Comparison of ENCODE assay signal across 11 mouse cellular contexts in the genomic region with DNA sequence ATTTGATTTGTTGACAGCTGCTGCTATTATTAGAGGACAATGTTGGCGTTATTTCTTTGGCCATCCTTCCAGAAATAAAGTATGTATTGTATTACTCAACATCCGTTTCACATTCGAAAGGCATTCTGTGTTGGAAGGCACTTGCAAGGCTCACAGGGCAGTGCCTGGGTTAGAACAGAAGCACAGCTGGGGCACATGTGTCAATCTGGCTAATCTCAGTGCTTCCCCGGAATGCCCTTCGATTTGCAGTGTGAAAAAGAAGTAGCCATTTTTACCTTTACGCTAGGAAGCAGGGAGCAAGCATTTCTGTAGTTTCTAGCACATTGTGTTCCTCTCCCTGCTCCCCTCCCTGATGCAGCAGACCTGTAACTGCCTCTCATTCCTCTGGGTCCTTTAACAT. TPM values are rescaled to one million over a fixed set of nuclear protein-coding genes. Genes with fewer than 3 reads are reported as not detected.
A peak's percentile ranks its signal among the peaks of the same experiment; 100 is the strongest.
DNase-seq lines count a peak whose midpoint lies in the region; ATAC-seq and TF ChIP-seq lines count a peak whose summit lies in the region.
"Had no signal": no experiment of that assay in that cellular context is flagged by ENCODE, and none has a peak within 500 bp of the region (broad histone marks: within the 10 kb centered on the region; RNA-seq: fewer than 3 reads in every experiment).

No protein-coding gene starts in this region.

- no peaks in the 10 kb centered on the region for H3K9me3 ChIP-seq in hindbrain, postnatal 0 days (ENCODE audit: low read length)
- H3K9me3 ChIP-seq in hindbrain, embryonic 13.5 days: no peaks in the 10 kb centered on the region
- no peaks in the 10 kb centered on the region for H3K9me3 ChIP-seq in embryonic facial prominence, embryonic 15.5 days (replicated peaks)
- H3K9me3 ChIP-seq in limb, embryonic 14.5 days (ENCODE audit: control insufficient read depth, low read length): peaks cover 4% of the 10 kb centered on the region; the same call in 1 of the 2 replicates
- H3K9me3 ChIP-seq: liver, embryonic 15.5 days had no signal

- WGBS in hindbrain, postnatal 0 days: 63% methylated on average over 6 of the region's 6 CpGs
- WGBS in hindbrain, embryonic 13.5 days: 70% methylated on average over 6 of the region's 6 CpGs
- WGBS in embryonic facial prominence, embryonic 15.5 days: 26% methylated on average over 6 of the region's 6 CpGs
- WGBS in limb, embryonic 14.5 days: 44% methylated on average over 6 of the region's 6 CpGs

- H3K27ac ChIP-seq in hindbrain, postnatal 0 days: no peak overlapping the region
- H3K27ac ChIP-seq in hindbrain, embryonic 13.5 days: no peak overlapping the region
- peak overlapping the region; percentile 74 for H3K27ac ChIP-seq in embryonic facial prominence, embryonic 15.5 days (replicated peaks)
- peak overlapping the region; percentile 71 for H3K27ac ChIP-seq in limb, embryonic 14.5 days (replicated peaks; ENCODE audit: low read depth, low read length)
- H3K27ac ChIP-seq: liver, embryonic 15.5 days had no signal

- 0 out of 2 replicates have a peak overlapping the region, but pooled peaks have one; percentile 11 for H3K4me2 ChIP-seq in hindbrain, postnatal 0 days (ENCODE audit: low read depth, low read length)
- no peak overlapping the region for H3K4me2 ChIP-seq in hindbrain, embryonic 13.5 days
- H3K4me2 ChIP-seq in embryonic facial prominence, embryonic 15.5 days (replicated peaks): peak overlapping the region; percentile 29
- H3K4me2 ChIP-seq in limb, embryonic 14.5 days (replicated peaks; ENCODE audit: low read depth, low read length, severe bottlenecking): peak overlapping the region; percentile 28
- H3K4me2 ChIP-seq: liver, embryonic 15.5 days had no signal

- H3K4me3 ChIP-seq in hindbrain, postnatal 0 days (ENCODE audit: low read length): no peak overlapping the region
- no peak overlapping the region for H3K4me3 ChIP-seq in hindbrain, embryonic 13.5 days
- H3K4me3 ChIP-seq in embryonic facial prominence, embryonic 15.5 days (replicated peaks): peak overlapping the region; percentile 8; the same call in 1 of the 2 replicates
- no peak overlapping the region for H3K4me3 ChIP-seq in limb, embryonic 14.5 days (replicated peaks; ENCODE audit: low read length)
- H3K4me3 ChIP-seq: liver, embryonic 15.5 days had no signal

- H3K9ac ChIP-seq in hindbrain, postnatal 0 days (replicated peaks; ENCODE audit: low read length): no peak overlapping the region
- no peak overlapping the region for H3K9ac ChIP-seq in hindbrain, embryonic 13.5 days
- no peak overlapping the region for H3K9ac ChIP-seq in embryonic facial prominence, embryonic 15.5 days
- H3K9ac ChIP-seq in limb, embryonic 14.5 days (ENCODE audit: low read depth, low read length, severe bottlenecking): no peak overlapping the region
- H3K9ac ChIP-seq: liver, embryonic 15.5 days had no signal

- no peak for DNase-seq in hindbrain, postnatal 0 days (ENCODE audit: low spot score)
- peak; percentile 52 for DNase-seq in 3134 (ENCODE audit: extremely low read depth, insufficient read length, low spot score)
- DNase-seq in limb, embryonic 14.5 days (ENCODE audit: low spot score): peak; percentile 81
- DNase-seq in MN1 (ENCODE audit: low spot score): no peak
- DNase-seq in natural killer cell, adult 2 months (ENCODE audit: low spot score in 2 of 2): no peak
- DNase-seq: adrenal gland, postnatal 14 days had no signal

- no peaks in the 10 kb centered on the region for H3K36me3 ChIP-seq in hindbrain, postnatal 0 days (ENCODE audit: insufficient read depth, low read length)
- H3K36me3 ChIP-seq in hindbrain, embryonic 13.5 days: no peaks in the 10 kb centered on the region
- no peaks in the 10 kb centered on the region for H3K36me3 ChIP-seq in embryonic facial prominence, embryonic 15.5 days
- no peaks in the 10 kb centered on the region for H3K36me3 ChIP-seq in limb, embryonic 14.5 days (ENCODE audit: control insufficient read depth, insufficient read depth, low read length)
- H3K36me3 ChIP-seq: liver, embryonic 15.5 days had no signal

- H3K4me1 ChIP-seq in hindbrain, postnatal 0 days (ENCODE audit: insufficient read depth, low read length): no peaks in the 10 kb centered on the region
- H3K4me1 ChIP-seq in hindbrain, embryonic 13.5 days (replicated peaks): peaks cover 9% of the 10 kb centered on the region; the same call in 1 of the 2 replicates
- H3K4me1 ChIP-seq in embryonic facial prominence, embryonic 15.5 days: peaks cover 25% of the 10 kb centered on the region
- H3K4me1 ChIP-seq in limb, embryonic 14.5 days (ENCODE audit: control insufficient read depth, insufficient read depth, low read length): peaks cover 18% of the 10 kb centered on the region; the same call in 1 of the 2 replicates

- TF ChIP-seq POLR2A in limb, embryonic 14.5 days (IDR thresholded peaks at IDR 0.05; ENCODE audit: borderline replicate concordance, extremely low read depth, insufficient read depth, insufficient read length): no peak

- no peak for ATAC-seq in hindbrain, postnatal 0 days
- no peak for ATAC-seq in hindbrain, embryonic 13.5 days (ENCODE audit: low FRiP score)
- ATAC-seq in embryonic facial prominence, embryonic 15.5 days (ENCODE audit: insufficient number of reproducible peaks, low FRiP score, low TSS enrichment, low read depth): peak; percentile 62; the same call in 1 of the 2 replicates
- ATAC-seq in limb, embryonic 14.5 days (ENCODE audit: low FRiP score, low read depth): peak; percentile 45
- no peak for ATAC-seq in megakaryocyte progenitor cell, adult 5-6 weeks (replicated peaks; ENCODE audit: poor library complexity)

- no peak for TF ChIP-seq CTCF in hindbrain, postnatal 0 days (IDR thresholded peaks at IDR 0.05; ENCODE audit: low read depth)

- H3K27me3 ChIP-seq in hindbrain, postnatal 0 days (ENCODE audit: insufficient read depth, low read length): no peaks in the 10 kb centered on the region
- no peaks in the 10 kb centered on the region for H3K27me3 ChIP-seq in hindbrain, embryonic 13.5 days
- no peaks in the 10 kb centered on the region for H3K27me3 ChIP-seq in embryonic facial prominence, embryonic 15.5 days
- H3K27me3 ChIP-seq in limb, embryonic 14.5 days (ENCODE audit: control insufficient read depth, insufficient read depth, low read length): no peaks in the 10 kb centered on the region
- H3K27me3 ChIP-seq: CH12.LX; liver, embryonic 15.5 days had no signal

RNA-seq across cellular contexts. Expression of a gene that starts 2.5 kb away (rescaled TPM):
- total RNA-seq in hindbrain, postnatal 0 days (2014; rRNA removed): 4.5 and 8.3 TPM in 2 replicates
- polyA plus RNA-seq in hindbrain, postnatal 0 days (2015; fragmentation: Nextera tagmentation; extraction: Ambion mirVana): 5.6 and 5.8 TPM in 2 replicates
- 2.7 and 3.8 TPM in 2 replicates for polyA plus RNA-seq in hindbrain, embryonic 13.5 days (2015; fragmentation: Nextera tagmentation; extraction: Ambion mirVana)
- polyA plus RNA-seq in embryonic facial prominence, embryonic 15.5 days (2015; fragmentation: Nextera tagmentation; extraction: Ambion mirVana): 10.0 and 11.4 TPM in 2 replicates
- 5.2 and 5.3 TPM in 2 replicates for polyA plus RNA-seq in limb, embryonic 14.5 days (2012; rRNA removed)
- polyA plus RNA-seq in limb, embryonic 14.5 days (2014; fragmentation: Nextera tagmentation; extraction: Ambion mirVana): 13.4 and 13.5 TPM in 2 replicates
- 7.7 and 8.0 TPM in 2 replicates for total RNA-seq in megakaryocyte progenitor cell, adult 5-6 weeks (2015)
- total RNA-seq in megakaryocyte progenitor cell, adult 5-6 weeks (2017): 19.0 and 19.2 TPM in 2 replicates

RNA-seq across cellular contexts. Expression of a gene that starts 25.7 kb away (rescaled TPM):
- 20.3 and 25.8 TPM in 2 replicates for total RNA-seq in hindbrain, postnatal 0 days (2014; rRNA removed)
- polyA plus RNA-seq in hindbrain, postnatal 0 days (2015; fragmentation: Nextera tagmentation; extraction: Ambion mirVana): 18.3 and 18.9 TPM in 2 replicates
- 23.4 and 24.4 TPM in 2 replicates for polyA plus RNA-seq in hindbrain, embryonic 13.5 days (2015; fragmentation: Nextera tagmentation; extraction: Ambion mirVana)
- polyA plus RNA-seq in embryonic facial prominence, embryonic 15.5 days (2015; fragmentation: Nextera tagmentation; extraction: Ambion mirVana): 43.1 and 44.0 TPM in 2 replicates
- polyA plus RNA-seq in limb, embryonic 14.5 days (2012; rRNA removed): 40.9 and 45.1 TPM in 2 replicates
- 55.0 and 57.1 TPM in 2 replicates for polyA plus RNA-seq in limb, embryonic 14.5 days (2014; fragmentation: Nextera tagmentation; extraction: Ambion mirVana)
- total RNA-seq in megakaryocyte progenitor cell, adult 5-6 weeks (2015): 60.4 TPM in 2 replicates
- total RNA-seq in megakaryocyte progenitor cell, adult 5-6 weeks (2017): 30.9 and 32.4 TPM in 2 replicates

RNA-seq across cellular contexts. Expression of a gene that starts 30.3 kb away (rescaled TPM):
- 1.8 and 2.3 TPM in 2 replicates for total RNA-seq in hindbrain, postnatal 0 days (2014; rRNA removed)
- polyA plus RNA-seq in hindbrain, postnatal 0 days (2015; fragmentation: Nextera tagmentation; extraction: Ambion mirVana): 3.1 and 3.6 TPM in 2 replicates
- 0.78 and 0.88 TPM in 2 replicates for polyA plus RNA-seq in hindbrain, embryonic 13.5 days (2015; fragmentation: Nextera tagmentation; extraction: Ambion mirVana)
- polyA plus RNA-seq in embryonic facial prominence, embryonic 15.5 days (2015; fragmentation: Nextera tagmentation; extraction: Ambion mirVana): 1.8 and 2.1 TPM in 2 replicates
- polyA plus RNA-seq in limb, embryonic 14.5 days (2012; rRNA removed): 0.73 and 1.2 TPM in 2 replicates
- 0.95 and 2.0 TPM in 2 replicates for polyA plus RNA-seq in limb, embryonic 14.5 days (2014; fragmentation: Nextera tagmentation; extraction: Ambion mirVana)
- total RNA-seq in megakaryocyte progenitor cell, adult 5-6 weeks (2015): 0.88 and 1.1 TPM in 2 replicates
- total RNA-seq in megakaryocyte progenitor cell, adult 5-6 weeks (2017): 1.2 and 1.8 TPM in 2 replicates

RNA-seq across cellular contexts. Expression of a gene that starts 48.7 kb away (rescaled TPM):
- total RNA-seq in hindbrain, postnatal 0 days (2014; rRNA removed): 0.86 and 1.5 TPM in 2 replicates
- 1.3 and 1.4 TPM in 2 replicates for polyA plus RNA-seq in hindbrain, postnatal 0 days (2015; fragmentation: Nextera tagmentation; extraction: Ambion mirVana)
- 0.60 and 1.00 TPM in 2 replicates for polyA plus RNA-seq in hindbrain, embryonic 13.5 days (2015; fragmentation: Nextera tagmentation; extraction: Ambion mirVana)
- 0.95 and 1.3 TPM in 2 replicates for polyA plus RNA-seq in embryonic facial prominence, embryonic 15.5 days (2015; fragmentation: Nextera tagmentation; extraction: Ambion mirVana)
- polyA plus RNA-seq in limb, embryonic 14.5 days (2012; rRNA removed): 0.31 and 0.36 TPM in 2 replicates
- 0.43 and 0.51 TPM in 2 replicates for polyA plus RNA-seq in limb, embryonic 14.5 days (2014; fragmentation: Nextera tagmentation; extraction: Ambion mirVana)
- total RNA-seq in megakaryocyte progenitor cell, adult 5-6 weeks (2015): 0.12 and 0.17 TPM in 2 replicates
- 0.25 and 0.30 TPM in 2 replicates for total RNA-seq in megakaryocyte progenitor cell, adult 5-6 weeks (2017)

RNA-seq across cellular contexts. Expression of a gene that starts 54.7 kb away (rescaled TPM):
- total RNA-seq in hindbrain, postnatal 0 days (2014; rRNA removed): 0.21 and 0.43 TPM in 2 replicates
- 0.98 and 0.99 TPM in 2 replicates for polyA plus RNA-seq in hindbrain, postnatal 0 days (2015; fragmentation: Nextera tagmentation; extraction: Ambion mirVana)
- polyA plus RNA-seq in hindbrain, embryonic 13.5 days (2015; fragmentation: Nextera tagmentation; extraction: Ambion mirVana): 0.14 and 0.27 TPM in 2 replicates
- polyA plus RNA-seq in embryonic facial prominence, embryonic 15.5 days (2015; fragmentation: Nextera tagmentation; extraction: Ambion mirVana): 0.52 and 0.58 TPM in 2 replicates
- polyA plus RNA-seq in limb, embryonic 14.5 days (2012; rRNA removed): 0.04 and 0.20 TPM in 2 replicates
- 0.18 TPM in 1 of 2 replicates, not detected in the other for polyA plus RNA-seq in limb, embryonic 14.5 days (2014; fragmentation: Nextera tagmentation; extraction: Ambion mirVana)
- total RNA-seq in megakaryocyte progenitor cell, adult 5-6 weeks (2015): not detected in 2 replicates
- total RNA-seq in megakaryocyte progenitor cell, adult 5-6 weeks (2017): 0.27 TPM in 1 of 2 replicates, not detected in the other
- total RNA-seq: CH12.LX had no signal

Comparison
In these comparisons a context has a peak if more than half of its experiments do, and no peak if none do; other contexts are left out.
1. ATAC-seq: peak in embryonic facial prominence, embryonic 15.5 days (single experiment) and limb, embryonic 14.5 days (single experiment); none in hindbrain, postnatal 0 days (single experiment), hindbrain, embryonic 13.5 days (single experiment) and megakaryocyte progenitor cell, adult 5-6 weeks (single experiment).
2. DNase-seq: peak in 3134 (single experiment) and limb, embryonic 14.5 days (single experiment); none in hindbrain, postnatal 0 days (single experiment), MN1 (single experiment) and natural killer cell, adult 2 months (0 of 2).
3. H3K27ac ChIP-seq: peak in embryonic facial prominence, embryonic 15.5 days (single experiment) and limb, embryonic 14.5 days (single experiment); none in hindbrain, postnatal 0 days (single experiment) and hindbrain, embryonic 13.5 days (single experiment).